8 mouse cellular contexts compared by ENCODE assay signal in the genomic region with DNA sequence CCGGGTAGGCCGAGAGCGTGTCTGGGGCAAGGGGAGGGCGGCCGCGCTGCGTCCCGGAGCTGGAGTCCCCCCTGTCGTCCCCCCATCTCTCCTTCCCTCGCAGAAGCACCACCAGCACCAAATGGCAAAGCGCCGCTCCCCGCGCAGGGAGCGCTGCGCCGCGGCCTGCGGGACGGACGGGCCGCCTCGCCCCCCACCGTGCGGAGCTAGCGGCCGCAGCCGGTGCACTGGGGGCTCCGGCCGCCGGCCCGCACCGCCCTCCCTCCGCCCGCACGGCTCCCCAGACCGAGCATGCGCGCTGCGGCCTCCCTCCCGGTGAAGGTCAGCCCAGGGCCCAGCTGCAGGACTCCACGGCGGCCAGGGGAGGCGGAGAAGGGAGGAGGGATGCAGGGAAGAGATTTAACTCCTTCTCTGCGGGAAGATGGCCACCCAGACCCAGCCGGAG. TPM values are rescaled to one million over a fixed set of nuclear protein-coding genes. Genes with fewer than 3 reads are reported as not detected.
DNase-seq lines count a peak whose midpoint lies in the region; ATAC-seq and TF ChIP-seq lines count a peak whose summit lies in the region.

No protein-coding gene starts in this region.

- no peaks in the 10 kb centered on the region for H3K9me3 ChIP-seq in limb, embryonic 15.5 days

- peak overlapping the region; percentile 72 for H3K9ac ChIP-seq in limb, embryonic 15.5 days

- no peaks in the 10 kb centered on the region for H3K36me3 ChIP-seq in limb, embryonic 15.5 days
- H3K36me3 ChIP-seq in myocyte (ENCODE audit: control insufficient read depth, insufficient read depth): no peaks in the 10 kb centered on the region

- H3K4me2 ChIP-seq in limb, embryonic 15.5 days: peak overlapping the region; percentile 57
- H3K4me2 ChIP-seq in myocyte (ENCODE audit: low read depth): peak overlapping the region; percentile 83

- peak overlapping the region; percentile 76 for H3K4me3 ChIP-seq in limb, embryonic 15.5 days
- peak overlapping the region; percentile 37 for H3K4me3 ChIP-seq in myocyte

- H3K27ac ChIP-seq in limb, embryonic 15.5 days: peak overlapping the region; percentile 100

- peak; percentile 79 for ATAC-seq in limb, embryonic 15.5 days (ENCODE audit: insufficient number of reproducible peaks, low FRiP score, low TSS enrichment, low read depth)

- 0% methylated on average over 46 of the region's 46 CpGs for WGBS in limb, embryonic 15.5 days

- H3K79me2 ChIP-seq in myocyte (ENCODE audit: control insufficient read depth, insufficient read depth): peaks cover 1% of the 10 kb centered on the region

- DNase-seq in layer of hippocampus, adult 11-12 months (ENCODE audit: low spot score): peak; percentile 79
- no peak for DNase-seq in layer of hippocampus, adult 9-10 months (ENCODE audit: low spot score)
- peak; percentile 92 for DNase-seq in embryo, embryonic 10.5 days (ENCODE audit: low spot score)
- DNase-seq in heart, adult 11 months: peak; percentile 100
- peak; percentile 90 for DNase-seq in kidney, adult 11 months
- peak; percentile 87 for DNase-seq in testis, postnatal 14 days (ENCODE audit: low spot score)

- no peaks in the 10 kb centered on the region for H3K27me3 ChIP-seq in limb, embryonic 15.5 days
- no peaks in the 10 kb centered on the region for H3K27me3 ChIP-seq in myocyte (ENCODE audit: control insufficient read depth, insufficient read depth, insufficient read length)

- H3ac ChIP-seq in myocyte (ENCODE audit: control insufficient read depth, insufficient read length): peak overlapping the region; percentile 80

- TF ChIP-seq POLR2A in myocyte (IDR thresholded peaks at IDR 0.05; ENCODE audit: insufficient read length, low read depth): peak; percentile 67

- H3K4me1 ChIP-seq in limb, embryonic 15.5 days: peaks cover 56% of the 10 kb centered on the region

TF ChIP-seq in myocyte, 11 proteins besides CTCF, POLR2A, EP300 and RAD21:
- peak in 1 of 3 experiments; percentile 21 for TF ChIP-seq MYOG (IDR thresholded peaks at IDR 0.05; ENCODE audit: control insufficient read depth in 1 of 3, insufficient read depth in 1 of 3, insufficient read length in 2 of 3, low read depth in 2 of 3)
- peak in 1 of 3 experiments; percentile 39 for TF ChIP-seq MYOD1 (IDR thresholded peaks at IDR 0.05; ENCODE audit: control insufficient read depth in 1 of 3, insufficient read length in 2 of 3, low read depth in 2 of 3)
- TF ChIP-seq USF1 (IDR thresholded peaks at IDR 0.05; ENCODE audit: low read depth): no peak
- peak; percentile 57 for TF ChIP-seq POLR2AphosphoS2 (IDR thresholded peaks at IDR 0.05; ENCODE audit: insufficient read length, low read depth)

RNA-seq across cellular contexts. Expression of a gene that starts 18.1 kb away (rescaled TPM):
- polyA plus RNA-seq in limb, embryonic 15.5 days (2015; fragmentation: Nextera tagmentation; extraction: Ambion mirVana): 37.7 and 39.5 TPM in 2 replicates
- 39.5 TPM for polyA plus RNA-seq in myocyte (2012; fragmentation: generic; extraction: Trizol)

RNA-seq across cellular contexts. Expression of a gene that starts 19.5 kb away (rescaled TPM):
- 32.4 and 37.2 TPM in 2 replicates for polyA plus RNA-seq in limb, embryonic 15.5 days (2015; fragmentation: Nextera tagmentation; extraction: Ambion mirVana)
- 128 TPM for polyA plus RNA-seq in myocyte (2012; fragmentation: generic; extraction: Trizol)

RNA-seq across cellular contexts. Expression of a gene that starts 27.4 kb away (rescaled TPM):
- polyA plus RNA-seq in limb, embryonic 15.5 days (2015; fragmentation: Nextera tagmentation; extraction: Ambion mirVana): 97.2 and 98.2 TPM in 2 replicates
- 137 TPM for polyA plus RNA-seq in myocyte (2012; fragmentation: generic; extraction: Trizol)

RNA-seq across cellular contexts. Expression of a gene that starts 48.1 kb away (rescaled TPM):
- 0.14 and 0.26 TPM in 2 replicates for polyA plus RNA-seq in limb, embryonic 15.5 days (2015; fragmentation: Nextera tagmentation; extraction: Ambion mirVana)
- not detected for polyA plus RNA-seq in myocyte (2012; fragmentation: generic; extraction: Trizol)
